Mouse (Mus musculus): ENCODE data around the gene Dhrs2. TPM values are rescaled to one million over a fixed set of nuclear protein-coding genes. Genes with fewer than 3 reads are reported as not detected.

Gene Dhrs2
- polyA plus RNA-seq, 1 experiment from 2014 or later = 0.22 TPM

DNA sequence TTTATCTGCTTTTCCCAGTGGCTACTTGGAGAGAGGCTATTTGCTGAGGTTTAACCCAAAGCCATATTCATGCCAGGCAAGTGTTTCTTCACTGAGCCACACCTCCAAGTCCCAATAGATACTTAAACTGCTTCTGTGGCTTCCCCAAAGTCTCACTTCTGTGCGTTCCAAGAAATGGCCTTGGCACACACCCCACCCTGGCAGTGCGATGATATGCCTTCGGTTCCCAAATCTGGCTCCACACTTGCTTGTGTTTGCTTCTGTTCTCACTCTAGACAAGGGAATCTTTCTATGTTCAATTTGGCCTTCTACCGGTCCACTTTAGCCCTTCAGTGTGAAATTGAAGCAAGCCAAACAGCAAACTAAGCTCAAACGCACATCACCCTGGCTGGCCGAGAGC is 53.0 kb downstream of the Dhrs2 start:
- WGBS = 91% methylated on average over 6 of the region's 6 CpGs
- ATAC-seq (ENCODE audit: insufficient read depth, low FRiP score) = no peak
- no peaks in the 10 kb centered on the region for H3K9me3 ChIP-seq (replicated peaks; ENCODE audit: control insufficient read depth, low read length)

DNA sequence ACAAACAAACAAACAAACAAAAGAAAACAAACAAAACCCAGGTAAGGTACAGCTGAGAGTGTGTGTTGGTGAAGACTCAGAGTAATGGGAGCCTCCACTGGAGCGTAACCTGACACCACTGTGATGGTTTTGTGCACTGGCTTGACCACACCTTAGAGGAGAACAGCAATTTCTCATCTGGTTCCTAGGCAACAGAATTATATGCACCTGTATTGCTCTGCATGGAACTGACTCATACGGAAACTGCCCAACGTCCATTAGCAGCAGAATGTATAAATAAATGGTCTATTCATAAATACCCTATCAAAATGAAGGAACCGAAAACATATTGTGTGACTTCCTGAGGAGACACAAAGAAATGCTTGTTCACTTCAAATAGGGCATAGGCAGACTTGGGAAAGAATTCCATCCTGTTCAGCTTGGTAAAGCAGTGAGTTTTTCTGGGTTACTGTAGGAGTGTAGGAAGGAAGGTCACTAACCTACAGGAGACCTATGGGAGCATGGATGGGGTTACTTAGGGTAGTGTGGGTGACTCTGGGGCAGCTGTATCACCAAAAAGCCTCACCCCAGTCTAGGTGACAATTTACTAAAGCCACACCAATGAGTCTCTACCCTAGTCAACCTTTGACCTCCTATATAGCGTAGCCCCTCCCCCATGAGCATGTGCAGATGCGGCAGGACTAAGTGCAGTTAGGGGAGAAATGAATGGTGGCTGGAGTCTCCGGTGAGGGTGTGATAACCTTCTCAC is 57.7 kb downstream of the Dhrs2 start:
- no peaks in the 10 kb centered on the region for H3K9me3 ChIP-seq (replicated peaks; ENCODE audit: control insufficient read depth, low read length)
- no peaks in the 10 kb centered on the region for H3K4me1 ChIP-seq (ENCODE audit: control insufficient read depth, insufficient read depth, low read length)
- H3K36me3 ChIP-seq (ENCODE audit: control insufficient read depth, insufficient read depth, low read length) = no peaks in the 10 kb centered on the region
- H3K4me2 ChIP-seq (ENCODE audit: low read depth, low read length) = no peak overlapping the region
- WGBS = 42% methylated on average over 7 of the region's 7 CpGs
- ATAC-seq (ENCODE audit: insufficient read depth, low FRiP score) = peak; percentile 58; the same call in 1 of the 2 replicates
- H3K27ac ChIP-seq (ENCODE audit: low read length) = no peak overlapping the region
- H3K9ac ChIP-seq (ENCODE audit: low read length) = no peak overlapping the region
- no peak overlapping the region for H3K4me3 ChIP-seq (replicated peaks; ENCODE audit: low read length)
- no peaks in the 10 kb centered on the region for H3K27me3 ChIP-seq (ENCODE audit: control insufficient read depth, insufficient read depth, low read length)

More for the DNA sequence above, 53.0 kb downstream of the Dhrs2 start:
- no peak overlapping the region for H3K4me2 ChIP-seq (ENCODE audit: low read depth, low read length)
- no peaks in the 10 kb centered on the region for H3K27me3 ChIP-seq (ENCODE audit: control insufficient read depth, insufficient read depth, low read length)
- H3K36me3 ChIP-seq (ENCODE audit: control insufficient read depth, insufficient read depth, low read length) = no peaks in the 10 kb centered on the region
- H3K4me3 ChIP-seq (replicated peaks; ENCODE audit: low read length) = no peak overlapping the region
- H3K27ac ChIP-seq (ENCODE audit: low read length) = no peak overlapping the region
- no peak overlapping the region for H3K9ac ChIP-seq (ENCODE audit: low read length)
- no peaks in the 10 kb centered on the region for H3K4me1 ChIP-seq (ENCODE audit: control insufficient read depth, insufficient read depth, low read length)

Other genes with a start within 250 kb of the Dhrs2 start
- gene Gm17428, start 245.1 kb upstream of the Dhrs2 start, polyA plus RNA-seq (2015; fragmentation: Nextera tagmentation; extraction: Ambion mirVana) = not detected in 2 replicates
- gene Myh7, start 227.4 kb upstream of the Dhrs2 start, polyA plus RNA-seq (2015; fragmentation: Nextera tagmentation; extraction: Ambion mirVana) = 7.6 and 25.7 TPM in 2 replicates
- gene Ngdn, start 206.6 kb upstream of the Dhrs2 start, polyA plus RNA-seq (2015; fragmentation: Nextera tagmentation; extraction: Ambion mirVana) = 74.7 and 74.9 TPM in 2 replicates
- gene Zfhx2, start 129.7 kb upstream of the Dhrs2 start, polyA plus RNA-seq (2015; fragmentation: Nextera tagmentation; extraction: Ambion mirVana) = 3.1 and 3.6 TPM in 2 replicates
- gene Thtpa, start 127.2 kb upstream of the Dhrs2 start, polyA plus RNA-seq (2015; fragmentation: Nextera tagmentation; extraction: Ambion mirVana) = 19.9 and 22.5 TPM in 2 replicates
- gene Ap1g2, start 115.4 kb upstream of the Dhrs2 start, polyA plus RNA-seq (2015; fragmentation: Nextera tagmentation; extraction: Ambion mirVana) = 46.2 and 54.8 TPM in 2 replicates
- gene Jph4, start 105.1 kb upstream of the Dhrs2 start, polyA plus RNA-seq (2015; fragmentation: Nextera tagmentation; extraction: Ambion mirVana) = 1.1 and 1.2 TPM in 2 replicates

Measured in stomach, embryonic 16.5 days (tissue).